Mouse (Mus musculus): Measurements from ENCODE around the gene Rasa2. TPM values are rescaled to one million over a fixed set of nuclear protein-coding genes. Genes with fewer than 3 reads are reported as not detected.

Rasa2 gene
- polyA plus RNA-seq, 1 experiment from 2014 or later, result 19.8 TPM

DNA sequence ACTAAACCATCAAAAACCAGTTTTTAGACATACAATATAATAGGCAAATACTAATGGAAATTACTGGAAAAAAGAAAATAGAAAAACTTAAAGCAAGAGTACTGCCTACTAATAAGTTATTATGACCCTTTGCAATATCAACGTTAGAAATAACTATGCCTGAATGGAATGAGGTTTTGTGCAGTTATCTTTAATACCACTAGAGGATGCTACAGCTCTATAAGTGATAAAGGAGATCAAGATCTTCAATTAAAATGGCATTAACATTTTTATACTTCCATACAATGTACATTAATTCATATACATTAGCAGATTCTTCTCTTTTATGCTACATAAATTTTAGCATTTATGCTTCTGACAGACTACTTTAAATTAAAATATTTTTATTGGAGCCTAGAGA is 58.2 kb downstream of the Rasa2 start:
- no peak overlapping the region for H3K4me3 ChIP-seq
- H3K27me3 ChIP-seq, result no peaks in the 10 kb centered on the region
- no peak for ATAC-seq (ENCODE audit: insufficient number of reproducible peaks, low FRiP score, low TSS enrichment, low read depth)
- no peak overlapping the region for H3K9ac ChIP-seq
- H3K27ac ChIP-seq, result no peak overlapping the region
- H3K9me3 ChIP-seq, result no peaks in the 10 kb centered on the region
- WGBS, result 8% methylated on average over 1 of the region's 1 CpGs
- peaks cover 7% of the 10 kb centered on the region for H3K4me1 ChIP-seq
- H3K36me3 ChIP-seq, result peaks cover 17% of the 10 kb centered on the region
- H3K4me2 ChIP-seq, result no peak overlapping the region

DNA sequence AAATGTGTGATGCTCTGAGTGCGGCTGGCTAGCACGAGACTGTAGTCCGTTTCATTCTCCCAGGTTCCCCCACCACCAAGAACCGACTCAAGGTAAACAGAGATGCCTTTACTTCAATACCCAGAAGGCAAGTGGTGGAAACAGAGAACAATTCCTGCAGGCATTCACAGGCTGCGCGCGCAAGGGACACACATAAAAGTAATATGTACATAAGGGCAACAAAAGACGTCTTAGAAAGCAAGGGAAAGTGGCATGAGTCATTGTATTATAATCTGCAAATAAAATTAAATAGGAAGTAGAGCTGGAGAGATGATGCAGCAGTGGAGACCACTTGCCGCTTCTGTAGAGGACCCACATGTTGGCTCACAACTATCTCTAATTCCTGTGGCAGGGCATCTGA is 58.7 kb downstream of the Rasa2 start:
- WGBS, result 82% methylated on average over 9 of the region's 9 CpGs
- Histone ChIP-seq H3K4me1 (peaks cover 2% of the 10 kb centered on the region), H3K9ac (no peak overlapping the region), H3K4me2 (no peak overlapping the region), H3K27ac (no peak overlapping the region), H3K9me3 (no peaks in the 10 kb centered on the region), H3K36me3 (peaks cover 17% of the 10 kb centered on the region), H3K27me3 (no peaks in the 10 kb centered on the region), H3K4me3 (no peak overlapping the region)
- no peak for ATAC-seq (ENCODE audit: insufficient number of reproducible peaks, low FRiP score, low TSS enrichment, low read depth)

DNA sequence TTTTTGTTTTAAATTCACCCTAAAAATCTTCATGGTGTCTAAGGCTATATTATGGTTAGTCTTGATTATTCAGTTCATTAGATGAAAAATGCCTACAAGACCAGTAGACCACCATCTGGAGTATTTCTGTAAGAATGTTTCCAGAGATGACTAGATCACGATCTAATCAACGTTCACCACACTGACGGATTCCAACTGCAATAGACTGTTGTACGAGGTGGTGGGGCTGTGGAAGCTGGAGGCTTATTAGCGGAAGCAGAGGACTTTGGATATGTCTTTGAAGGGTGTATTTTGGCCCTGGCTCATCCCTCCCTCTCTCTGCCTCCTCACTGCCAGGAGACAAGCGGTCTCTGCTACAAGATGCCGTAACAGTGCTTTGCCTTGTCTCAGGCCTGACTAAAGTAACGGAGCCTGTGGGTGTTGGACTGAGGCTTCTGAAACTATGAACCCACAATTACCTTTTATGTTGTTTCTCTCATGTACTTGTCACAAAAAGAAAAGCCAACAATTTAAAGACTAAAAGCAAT is 64.9 kb downstream of the Rasa2 start:
- Histone ChIP-seq H3K9ac (no peak overlapping the region), H3K27me3 (no peaks in the 10 kb centered on the region), H3K36me3 (peaks cover 39% of the 10 kb centered on the region), H3K27ac (no peak overlapping the region), H3K4me2 (no peak overlapping the region), H3K4me3 (no peak overlapping the region), H3K9me3 (no peaks in the 10 kb centered on the region), H3K4me1 (no peaks in the 10 kb centered on the region)
- 87% methylated on average over 8 of the region's 8 CpGs for WGBS
- ATAC-seq (ENCODE audit: insufficient number of reproducible peaks, low FRiP score, low TSS enrichment, low read depth), result no peak

GRCm38 (mm10) chr9:96563501-96563900 is 67.9 kb downstream of the Rasa2 start:
- no peak overlapping the region for H3K4me2 ChIP-seq
- no peak for ATAC-seq (ENCODE audit: insufficient number of reproducible peaks, low FRiP score, low TSS enrichment, low read depth)
- H3K9me3 ChIP-seq, result no peaks in the 10 kb centered on the region
- H3K4me1 ChIP-seq, result no peaks in the 10 kb centered on the region
- no peak overlapping the region for H3K4me3 ChIP-seq
- H3K27ac ChIP-seq, result no peak overlapping the region
- H3K9ac ChIP-seq, result no peak overlapping the region
- H3K27me3 ChIP-seq, result no peaks in the 10 kb centered on the region
- H3K36me3 ChIP-seq, result peaks cover 48% of the 10 kb centered on the region
- WGBS, result 91% methylated on average over 4 of the region's 4 CpGs

DNA sequence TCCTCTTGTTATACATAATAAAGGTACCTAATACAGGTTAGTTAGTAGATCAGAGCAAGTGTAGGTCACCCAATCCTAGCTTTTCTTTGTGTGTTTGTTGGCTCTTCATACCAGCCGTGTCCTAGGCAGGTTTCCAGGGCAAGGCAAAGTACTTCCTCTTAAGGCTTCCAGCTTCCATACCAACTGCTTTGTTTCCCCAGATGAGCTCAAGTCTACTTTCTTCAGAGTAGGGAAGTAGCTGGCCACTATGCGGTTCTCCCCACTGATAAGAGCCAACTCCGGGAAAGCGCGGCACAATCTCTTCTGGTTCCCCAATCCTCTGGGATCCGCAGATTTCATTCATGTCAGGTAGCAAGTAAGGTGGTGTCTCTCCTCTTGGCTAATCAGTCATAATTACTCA is 72.3 kb downstream of the Rasa2 start:
- Histone ChIP-seq H3K27me3 (no peaks in the 10 kb centered on the region), H3K9ac (no peak overlapping the region), H3K36me3 (peaks cover 44% of the 10 kb centered on the region), H3K9me3 (no peaks in the 10 kb centered on the region), H3K4me1 (no peaks in the 10 kb centered on the region), H3K4me2 (no peak overlapping the region), H3K27ac (no peak overlapping the region), H3K4me3 (no peak overlapping the region)
- WGBS, result 97% methylated on average over 6 of the region's 6 CpGs
- no peak for ATAC-seq (ENCODE audit: insufficient number of reproducible peaks, low FRiP score, low TSS enrichment, low read depth)

DNA sequence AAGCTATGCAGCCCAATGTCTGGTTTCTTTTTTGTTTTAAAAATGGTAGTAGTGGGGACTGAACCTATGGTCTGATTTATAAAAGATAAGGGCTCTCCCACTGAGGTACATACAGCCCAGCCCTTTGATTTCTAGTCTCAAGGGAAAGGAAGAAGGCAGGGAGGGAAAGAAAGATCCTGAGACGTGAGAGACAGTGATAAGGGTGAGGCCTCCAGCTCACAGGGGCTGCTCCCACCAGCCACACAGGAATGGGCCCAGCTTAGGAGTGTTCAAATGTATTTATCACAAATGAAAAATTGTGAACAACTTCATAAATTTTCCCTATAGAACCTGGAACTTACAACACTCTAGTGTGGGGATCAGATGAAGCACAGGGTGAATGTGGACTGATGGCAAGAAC is 72.8 kb downstream of the Rasa2 start:
- no peak for ATAC-seq (ENCODE audit: insufficient number of reproducible peaks, low FRiP score, low TSS enrichment, low read depth)
- 73% methylated on average over 1 of the region's 1 CpGs for WGBS
- Histone ChIP-seq H3K27ac (no peak overlapping the region), H3K36me3 (peaks cover 39% of the 10 kb centered on the region), H3K27me3 (no peaks in the 10 kb centered on the region), H3K9me3 (no peaks in the 10 kb centered on the region), H3K4me1 (no peaks in the 10 kb centered on the region), H3K4me2 (no peak overlapping the region), H3K4me3 (no peak overlapping the region), H3K9ac (no peak overlapping the region)

DNA sequence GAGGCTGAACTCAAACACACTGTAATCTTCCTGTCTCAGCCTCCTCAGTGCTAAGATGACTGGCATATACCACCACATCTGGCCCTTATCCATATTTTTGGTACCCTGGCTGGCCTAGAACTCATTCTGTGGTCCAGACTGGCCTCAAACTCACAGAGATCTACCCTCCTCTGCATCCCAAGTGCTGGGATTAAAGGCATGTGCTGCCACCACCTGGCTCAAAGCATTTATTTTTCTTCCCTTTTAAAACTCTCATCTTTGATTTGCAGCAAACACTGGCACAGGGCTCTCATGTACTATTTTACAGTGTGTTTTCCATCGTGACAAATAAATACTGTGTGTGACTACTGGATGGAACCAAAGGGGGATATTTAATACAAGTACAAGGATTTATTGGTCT is 77.3 kb downstream of the Rasa2 start:
- Histone ChIP-seq H3K4me3 (no peak overlapping the region), H3K9me3 (no peaks in the 10 kb centered on the region), H3K27ac (no peak overlapping the region), H3K27me3 (no peaks in the 10 kb centered on the region), H3K4me1 (no peaks in the 10 kb centered on the region), H3K9ac (no peak overlapping the region), H3K4me2 (no peak overlapping the region), H3K36me3 (peaks cover 33% of the 10 kb centered on the region)
- 82% methylated on average over 1 of the region's 1 CpGs for WGBS
- ATAC-seq (ENCODE audit: insufficient number of reproducible peaks, low FRiP score, low TSS enrichment, low read depth), result no peak

- ATAC-seq (ENCODE audit: insufficient number of reproducible peaks, low FRiP score, low TSS enrichment, low read depth), result no peak
- 90% methylated on average over 13 of the region's 13 CpGs for WGBS
- H3K36me3 ChIP-seq, result peaks cover 33% of the 10 kb centered on the region
These were observed 86.0 kb downstream of the Rasa2 start for GRCm38 (mm10) chr9:96545410-96545809.

DNA sequence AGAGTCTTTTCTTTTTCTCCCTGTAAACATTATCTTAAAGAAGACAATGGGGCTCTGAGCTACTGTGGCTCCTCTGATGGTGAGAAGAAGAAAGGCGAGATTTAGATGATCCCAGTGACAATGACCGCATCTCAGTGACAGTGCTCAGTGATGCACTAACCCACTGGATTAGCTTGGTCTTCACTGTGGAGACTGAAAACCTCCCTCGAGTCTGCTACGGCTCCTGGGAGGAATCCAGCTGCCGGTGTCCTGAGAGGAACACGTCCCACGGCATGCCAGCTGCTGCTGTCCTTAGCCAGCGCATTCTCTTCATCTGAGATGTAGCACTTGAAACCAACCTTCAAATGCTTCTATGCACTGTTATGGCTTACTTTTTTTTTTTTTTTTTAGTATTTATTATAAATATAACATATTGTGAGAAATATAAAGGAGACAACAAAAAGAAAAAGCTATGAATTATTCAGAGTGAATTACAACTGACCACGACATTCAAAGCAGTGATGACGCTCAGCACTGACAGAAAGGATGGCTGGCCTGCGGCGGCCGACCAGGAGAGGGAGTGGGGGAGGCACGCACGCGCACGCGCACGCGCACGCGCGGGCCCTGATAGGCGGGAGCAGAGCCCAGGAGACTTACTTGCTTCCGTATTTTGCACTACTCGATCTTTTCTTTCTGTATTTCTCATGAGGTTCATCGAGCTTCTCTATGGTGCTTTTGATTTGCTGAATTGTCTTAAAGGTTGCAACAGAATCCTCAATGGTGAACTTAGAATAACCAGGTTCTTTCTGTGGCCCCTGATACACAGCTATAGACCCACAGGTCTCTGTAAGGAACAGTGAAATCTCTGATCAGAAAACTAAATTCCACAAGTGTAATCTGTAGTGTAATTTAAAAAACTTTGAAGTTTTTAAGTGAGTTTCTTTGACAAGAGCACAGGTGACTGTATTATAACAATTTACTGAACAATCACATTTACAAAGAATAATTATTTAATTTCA is 87.5 kb downstream of the Rasa2 start:
- Histone ChIP-seq H3K9me3 (no peaks in the 10 kb centered on the region), H3K4me2 (peak overlapping the region; percentile 7; the same call in 1 of the 2 replicates), H3K36me3 (peaks cover 33% of the 10 kb centered on the region), H3K4me1 (0 out of 2 replicates have a peak, but pooled peaks cover 1% of the 10 kb centered on the region), H3K9ac (no peak overlapping the region), H3K27ac (no peak overlapping the region), H3K4me3 (no peak overlapping the region), H3K27me3 (no peaks in the 10 kb centered on the region)
- ATAC-seq (ENCODE audit: insufficient number of reproducible peaks, low FRiP score, low TSS enrichment, low read depth), result no peak
- 42% methylated on average over 27 of the region's 27 CpGs for WGBS

More at GRCm38 (mm10) chr9:96545410-96545809, 86.0 kb downstream of the Rasa2 start:
- Histone ChIP-seq H3K4me3 (no peak overlapping the region), H3K27ac (no peak overlapping the region), H3K9me3 (no peaks in the 10 kb centered on the region), H3K4me1 (no peaks in the 10 kb centered on the region), H3K27me3 (no peaks in the 10 kb centered on the region), H3K4me2 (no peak overlapping the region), H3K9ac (no peak overlapping the region)

- no peaks in the 10 kb centered on the region for H3K27me3 ChIP-seq
These were observed 92.5 kb downstream of the Rasa2 start for GRCm38 (mm10) chr9:96538916-96539315.

GRCm38 (mm10) chr9:96537615-96537919 is 93.8 kb downstream of the Rasa2 start:
- Histone ChIP-seq H3K27me3 (no peaks in the 10 kb centered on the region), H3K4me2 (peak overlapping the region; percentile 87), H3K27ac (peak overlapping the region; percentile 88), H3K36me3 (peaks cover 15% of the 10 kb centered on the region), H3K9ac (no peak overlapping the region), H3K4me3 (peak overlapping the region; percentile 56; the same call in 1 of the 2 replicates), H3K4me1 (peaks cover 18% of the 10 kb centered on the region), H3K9me3 (no peaks in the 10 kb centered on the region)
- 89% methylated on average over 6 of the region's 6 CpGs for WGBS
- no peak for ATAC-seq (ENCODE audit: insufficient number of reproducible peaks, low FRiP score, low TSS enrichment, low read depth)

More at GRCm38 (mm10) chr9:96538916-96539315, 92.5 kb downstream of the Rasa2 start:
- ATAC-seq (ENCODE audit: insufficient number of reproducible peaks, low FRiP score, low TSS enrichment, low read depth), result no peak
- Histone ChIP-seq H3K4me2 (no peak overlapping the region), H3K27ac (0 out of 2 replicates have a peak overlapping the region, but pooled peaks have one; percentile 11), H3K4me3 (no peak overlapping the region), H3K9me3 (no peaks in the 10 kb centered on the region), H3K9ac (no peak overlapping the region), H3K36me3 (peaks cover 22% of the 10 kb centered on the region), H3K4me1 (peaks cover 15% of the 10 kb centered on the region)
- WGBS, result 55% methylated on average over 10 of the region's 10 CpGs

GRCm38 (mm10) chr9:96536895-96537614 is 94.4 kb downstream of the Rasa2 start:
- ATAC-seq (ENCODE audit: insufficient number of reproducible peaks, low FRiP score, low TSS enrichment, low read depth), result peak; percentile 71; the same call in 1 of the 2 replicates
- 19% methylated on average over 37 of the region's 37 CpGs for WGBS
- Histone ChIP-seq H3K27ac (peak overlapping the region; percentile 88), H3K27me3 (no peaks in the 10 kb centered on the region), H3K9me3 (no peaks in the 10 kb centered on the region), H3K36me3 (peaks cover 11% of the 10 kb centered on the region), H3K4me2 (peak overlapping the region; percentile 87), H3K4me3 (peak overlapping the region; percentile 56), H3K9ac (peak overlapping the region; percentile 66), H3K4me1 (peaks cover 18% of the 10 kb centered on the region)
